In genomic region chr14:105518706-105519105, GRCm38 (mm10) we compare ENCODE assay signal across 22 mouse cellular contexts.
A peak's percentile ranks its signal among the peaks of the same experiment; 100 is the strongest.
DNase-seq lines count a peak whose midpoint lies in the region; ATAC-seq and TF ChIP-seq lines count a peak whose summit lies in the region.
"Had no signal": no experiment of that assay in that cellular context is flagged by ENCODE, and none has a peak within 500 bp of the region (broad histone marks: within the 10 kb centered on the region; RNA-seq: fewer than 3 reads in every experiment).

No protein-coding gene starts in this region.

- 65% methylated on average over 7 of the region's 7 CpGs for WGBS in hindbrain, embryonic 14.5 days
- 75% methylated on average over 7 of the region's 7 CpGs for WGBS in hindbrain, embryonic 11.5 days
- WGBS in intestine, embryonic 15.5 days, result 40% methylated on average over 7 of the region's 7 CpGs
- 31% methylated on average over 7 of the region's 7 CpGs for WGBS in intestine, postnatal 0 days
- 41% methylated on average over 7 of the region's 7 CpGs for WGBS in intestine, embryonic 16.5 days

- H3K4me1 ChIP-seq in hindbrain, embryonic 14.5 days (replicated peaks; ENCODE audit: control insufficient read depth, insufficient read depth, low read length), result no peaks in the 10 kb centered on the region
- no peaks in the 10 kb centered on the region for H3K4me1 ChIP-seq in hindbrain, embryonic 11.5 days (replicated peaks; ENCODE audit: control insufficient read depth, insufficient read depth, low read length)
- no peaks in the 10 kb centered on the region for H3K4me1 ChIP-seq in intestine, embryonic 15.5 days (replicated peaks)
- H3K4me1 ChIP-seq in intestine, postnatal 0 days (replicated peaks; ENCODE audit: control insufficient read depth, insufficient read depth, low read length), result no peaks in the 10 kb centered on the region
- no peaks in the 10 kb centered on the region for H3K4me1 ChIP-seq in intestine, embryonic 16.5 days (ENCODE audit: control insufficient read depth, insufficient read depth, low read length)

- DNase-seq in heart, adult 11 months, result peak; percentile 57
- DNase-seq in heart, postnatal 25 days (ENCODE audit: low spot score), result no peak
- DNase-seq in hindbrain, embryonic 14.5 days (ENCODE audit: low spot score), result no peak
- no peak for DNase-seq in hindbrain, embryonic 11.5 days (ENCODE audit: low spot score)
- DNase-seq in gastrocnemius, postnatal 10 days, result no peak
- DNase-seq: adrenal gland, adult 2 months; adrenal gland, adult 8-10 months; adrenal gland, postnatal 10 days; adrenal gland, postnatal 14 days; adrenal gland, postnatal 25 days; adrenal gland, postnatal 36 days; B cell, adult 2 months; cerebellum, adult 11 months; cerebellum, adult 11-12 months had no signal

- TF ChIP-seq CTCF in intestine, postnatal 0 days (IDR thresholded peaks at IDR 0.05; ENCODE audit: low read depth), result no peak

- H3K27me3 ChIP-seq in hindbrain, embryonic 14.5 days (ENCODE audit: control insufficient read depth, insufficient read depth, low read length), result no peaks in the 10 kb centered on the region
- no peaks in the 10 kb centered on the region for H3K27me3 ChIP-seq in hindbrain, embryonic 11.5 days (ENCODE audit: control insufficient read depth, insufficient read depth, low read length)
- H3K27me3 ChIP-seq in intestine, embryonic 15.5 days (replicated peaks), result no peaks in the 10 kb centered on the region
- no peaks in the 10 kb centered on the region; the same call in 1 of the 2 replicates for H3K27me3 ChIP-seq in intestine, postnatal 0 days (replicated peaks; ENCODE audit: control insufficient read depth, insufficient read depth, low read length)
- H3K27me3 ChIP-seq in intestine, embryonic 16.5 days (replicated peaks; ENCODE audit: control insufficient read depth, insufficient read depth, low read length), result no peaks in the 10 kb centered on the region
- H3K27me3 ChIP-seq: CH12.LX, Patski had no signal

- H3K4me2 ChIP-seq in hindbrain, embryonic 14.5 days (replicated peaks), result no peak overlapping the region
- H3K4me2 ChIP-seq in hindbrain, embryonic 11.5 days (replicated peaks; ENCODE audit: low read depth, low read length), result no peak overlapping the region
- no peak overlapping the region for H3K4me2 ChIP-seq in intestine, embryonic 15.5 days (replicated peaks)
- no peak overlapping the region for H3K4me2 ChIP-seq in intestine, postnatal 0 days (replicated peaks; ENCODE audit: low read depth)
- no peak overlapping the region for H3K4me2 ChIP-seq in intestine, embryonic 16.5 days (ENCODE audit: low read depth, low read length)

- H3K27ac ChIP-seq in hindbrain, embryonic 14.5 days, result no peak overlapping the region; the same call in 1 of the 2 replicates
- no peak overlapping the region for H3K27ac ChIP-seq in hindbrain, embryonic 11.5 days (ENCODE audit: low read depth, low read length)
- H3K27ac ChIP-seq in intestine, embryonic 15.5 days, result no peak overlapping the region
- H3K27ac ChIP-seq in intestine, postnatal 0 days (ENCODE audit: low read depth, low read length), result no peak overlapping the region
- no peak overlapping the region for H3K27ac ChIP-seq in intestine, embryonic 16.5 days (ENCODE audit: low read length)

- no peaks in the 10 kb centered on the region for H3K9me3 ChIP-seq in hindbrain, embryonic 14.5 days (ENCODE audit: control insufficient read depth, low read length)
- H3K9me3 ChIP-seq in hindbrain, embryonic 11.5 days (ENCODE audit: control insufficient read depth, low read length), result no peaks in the 10 kb centered on the region
- H3K9me3 ChIP-seq in intestine, embryonic 15.5 days, result no peaks in the 10 kb centered on the region
- no peaks in the 10 kb centered on the region for H3K9me3 ChIP-seq in intestine, postnatal 0 days (ENCODE audit: control insufficient read depth)
- H3K9me3 ChIP-seq in intestine, embryonic 16.5 days (ENCODE audit: control insufficient read depth, low read length), result no peaks in the 10 kb centered on the region

- H3K36me3 ChIP-seq in hindbrain, embryonic 14.5 days (replicated peaks; ENCODE audit: control insufficient read depth, insufficient read depth), result no peaks in the 10 kb centered on the region
- no peaks in the 10 kb centered on the region for H3K36me3 ChIP-seq in hindbrain, embryonic 11.5 days (ENCODE audit: control insufficient read depth, insufficient read depth, low read length)
- H3K36me3 ChIP-seq in intestine, embryonic 15.5 days, result no peaks in the 10 kb centered on the region
- H3K36me3 ChIP-seq in intestine, postnatal 0 days (ENCODE audit: control insufficient read depth, insufficient read depth), result no peaks in the 10 kb centered on the region
- H3K36me3 ChIP-seq in intestine, embryonic 16.5 days (ENCODE audit: control insufficient read depth, insufficient read depth, low read length), result no peaks in the 10 kb centered on the region
- H3K36me3 ChIP-seq: G1E had no signal

- ATAC-seq in hindbrain, embryonic 14.5 days (ENCODE audit: low FRiP score), result no peak
- no peak for ATAC-seq in hindbrain, embryonic 11.5 days (ENCODE audit: low FRiP score)
- ATAC-seq in intestine, embryonic 15.5 days, result peak; percentile 43
- no peak for ATAC-seq in intestine, postnatal 0 days
- peak; percentile 56; the same call in 1 of the 2 replicates for ATAC-seq in intestine, embryonic 16.5 days
- ATAC-seq: activated CD4-positive, CD25-positive, alpha-beta regulatory T cell, adult 4 months; CD4-positive, CD25-positive, alpha-beta regulatory T cell, adult 4 months; Patski had no signal

- no peak overlapping the region for H3K4me3 ChIP-seq in hindbrain, embryonic 14.5 days (replicated peaks; ENCODE audit: low read length)
- no peak overlapping the region for H3K4me3 ChIP-seq in hindbrain, embryonic 11.5 days (ENCODE audit: low read depth, low read length)
- H3K4me3 ChIP-seq in intestine, embryonic 15.5 days (replicated peaks), result no peak overlapping the region
- no peak overlapping the region for H3K4me3 ChIP-seq in intestine, postnatal 0 days (ENCODE audit: low read depth, low read length)
- no peak overlapping the region for H3K4me3 ChIP-seq in intestine, embryonic 16.5 days (ENCODE audit: low read length)

- intact Hi-C loops in heart, postnatal 25 days (cut with DNase I), result no loop called here

- 0 out of 2 replicates have a peak overlapping the region, but pooled peaks have one; percentile 9 for H3K9ac ChIP-seq in hindbrain, embryonic 14.5 days
- H3K9ac ChIP-seq in hindbrain, embryonic 11.5 days (ENCODE audit: low read depth, low read length), result no peak overlapping the region
- no peak overlapping the region for H3K9ac ChIP-seq in intestine, embryonic 15.5 days
- H3K9ac ChIP-seq in intestine, postnatal 0 days (ENCODE audit: low read depth, low read length), result no peak overlapping the region
- no peak overlapping the region for H3K9ac ChIP-seq in intestine, embryonic 16.5 days (ENCODE audit: low read depth, low read length)

Comparison
In these comparisons a context has a peak if more than half of its experiments do, and no peak if none do; other contexts are left out.
1. ATAC-seq: peak in intestine, embryonic 15.5 days (single experiment) and intestine, embryonic 16.5 days (single experiment); none in hindbrain, embryonic 14.5 days (single experiment), hindbrain, embryonic 11.5 days (single experiment) and intestine, postnatal 0 days (single experiment).